Mouse (Mus musculus) stomach, postnatal 0 days (tissue): ENCODE measurements around the gene Tbc1d14. TPM values are rescaled to one million over a fixed set of nuclear protein-coding genes. Genes with fewer than 3 reads are reported as not detected.
A peak's percentile ranks its signal among the peaks of the same experiment; 100 is the strongest.

Experiments used
- ATAC-seq: fragments of 200-750 bp; cut with Nextera tagmentation; 2 replicates; pipeline ENCODE4 v1.8.0; 2017; ENCODE audit not compliant: low FRiP score, low TSS enrichment
- DNase-seq: peaks from one replicate; pipeline ENCODE4 v3.0.0-alpha.2; 2016; ENCODE audit warnings: low spot score
- H3K27ac ChIP-seq: fragments of 300-500 bp; sonication (generic); replicated peaks from 2 replicates; pipeline ENCODE4 v1.5.1; 2014; ENCODE audit warnings: mild to moderate bottlenecking, control low read depth
- H3K27me3 ChIP-seq: fragments of 300-500 bp; sonication (generic); 2 replicates; pipeline ENCODE4 v1.6.1; 2014; ENCODE audit warnings: low read length; ENCODE audit not compliant: control insufficient read depth, insufficient read depth
- H3K36me3 ChIP-seq: fragments of 300-500 bp; sonication (generic); 2 replicates; pipeline ENCODE4 v1.6.1; 2014; ENCODE audit warnings: low read length, mixed read lengths; ENCODE audit not compliant: control insufficient read depth, insufficient read depth
- H3K4me1 ChIP-seq: fragments of 300-500 bp; sonication (generic); replicated peaks from 2 replicates; pipeline ENCODE4 v1.6.1; 2014; ENCODE audit warnings: antibody characterized with exemption; ENCODE audit not compliant: control insufficient read depth, insufficient read depth
- H3K4me2 ChIP-seq: fragments of 300-500 bp; sonication (generic); replicated peaks from 2 replicates; pipeline ENCODE4 v1.6.1; 2014; ENCODE audit warnings: low read depth, mild to moderate bottlenecking, control low read depth, moderate library complexity
- H3K4me3 ChIP-seq: fragments of 300-500 bp; sonication (generic); 2 replicates; pipeline ENCODE4 v1.5.1; 2014; ENCODE audit warnings: low read depth, low read length, control low read depth
- H3K9ac ChIP-seq: fragments of 300-500 bp; sonication (generic); 2 replicates; pipeline ENCODE4 v1.6.1; 2014; ENCODE audit warnings: mild to moderate bottlenecking, low read length, control low read depth, mixed read lengths
- H3K9me3 ChIP-seq: fragments of 300-500 bp; sonication (generic); 2 replicates; pipeline ENCODE4 v1.6.1; 2016; ENCODE audit warnings: low read length; ENCODE audit not compliant: control insufficient read depth
- CTCF ChIP-seq: IDR thresholded peaks from 2 replicates; pipeline ENCODE4 v1.5.1; 2016; ENCODE audit warnings: antibody characterized with exemption, low read depth, mild to moderate bottlenecking, moderate library complexity
- EP300 ChIP-seq: optimal IDR thresholded peaks from 2 replicates; pipeline ENCODE3; 2016; ENCODE audit warnings: antibody characterized with exemption
- WGBS: fragments of 180-500 bp; shearing (Covaris S2); extraction: QIAGEN DNeasy Blood & Tissue Kit; methylation state at CpG from one replicate; pipeline ENCODE4 v1.1.7; 2014; 5-methylcytosine and 5-hydroxymethylcytosine counted together
- polyA plus RNA-seq: library from polyadenylated mRNA; unstranded; fragments of >200 nt; fragmentation: Nextera tagmentation; extraction: Ambion mirVana; gene quantifications from 2 replicates; pipeline ENCODE4 v1.2.1, GENCODE M21; 2015

The Tbc1d14 gene
- polyA plus RNA-seq, 1 experiment from 2014 or later: 22.1 TPM

DNA sequence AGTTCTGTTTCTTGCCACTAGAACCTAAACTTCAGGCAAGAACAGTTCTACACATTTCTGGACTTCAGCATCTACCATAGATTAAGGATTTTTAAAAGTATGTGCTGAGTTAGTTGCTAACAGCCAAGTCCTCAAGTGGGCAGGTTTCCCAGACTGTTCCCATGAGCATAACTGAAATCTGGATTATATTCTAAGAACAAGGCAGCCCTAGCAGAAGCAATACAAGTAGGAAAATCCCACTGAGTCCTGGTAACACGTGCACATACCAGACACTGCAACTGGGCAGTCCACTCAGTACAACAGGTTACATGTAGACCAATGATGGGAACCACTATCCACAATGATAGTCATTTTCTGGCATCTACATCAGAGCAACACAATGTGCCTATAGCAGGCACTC lies 17.3 kb downstream of the Tbc1d14 start:
- no peak for TF ChIP-seq CTCF
- TF ChIP-seq EP300: no peak
- DNase-seq (no peak), ATAC-seq (no peak)
- WGBS: 57% methylated on average over 1 of the region's 1 CpGs
- H3K36me3 ChIP-seq: no peaks in the 10 kb centered on the region
- no peaks in the 10 kb centered on the region for H3K27me3 ChIP-seq
- H3K4me1 ChIP-seq: peaks cover 16% of the 10 kb centered on the region
- no peak overlapping the region for H3K4me3 ChIP-seq
- no peaks in the 10 kb centered on the region for H3K9me3 ChIP-seq
- H3K4me2 ChIP-seq: no peak overlapping the region
- H3K9ac ChIP-seq: no peak overlapping the region
- peak overlapping the region; percentile 86; the same call in 1 of the 2 replicates for H3K27ac ChIP-seq

DNA sequence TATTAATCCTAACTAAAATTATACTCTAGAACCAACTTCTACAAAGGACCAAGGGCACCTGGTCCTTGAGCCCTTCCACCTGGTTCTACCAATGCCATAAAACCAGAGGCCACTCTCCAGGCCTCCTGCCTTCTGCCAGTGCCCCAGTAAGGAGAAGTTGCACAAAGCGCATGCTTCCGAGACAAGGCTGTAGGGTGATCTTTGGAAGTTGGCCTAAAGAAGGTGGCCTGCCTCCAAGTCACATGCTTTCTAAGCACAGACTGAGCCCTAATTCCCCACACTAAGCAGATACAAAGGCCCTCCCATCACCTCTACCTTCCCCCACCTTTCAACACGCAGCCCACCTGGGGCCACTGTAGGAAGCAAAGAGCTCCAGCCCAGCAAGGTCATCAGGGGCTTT lies 17.8 kb downstream of the Tbc1d14 start:
- Histone ChIP-seq H3K4me1 (peaks cover 16% of the 10 kb centered on the region), H3K27me3 (no peaks in the 10 kb centered on the region), H3K4me2 (no peak overlapping the region), H3K9me3 (no peaks in the 10 kb centered on the region), H3K9ac (no peak overlapping the region), H3K4me3 (no peak overlapping the region), H3K36me3 (no peaks in the 10 kb centered on the region), H3K27ac (peak overlapping the region; percentile 86)
- ATAC-seq (no peak), DNase-seq (no peak)
- TF ChIP-seq CTCF: no peak
- 57% methylated on average over 3 of the region's 3 CpGs for WGBS

GRCm38 (mm10) chr5:36574147-36574870 lies 18.8 kb downstream of the Tbc1d14 start:
- peak overlapping the region; percentile 1; the same call in 1 of the 2 replicates for H3K9ac ChIP-seq

GRCm38 (mm10) chr5:36573354-36573753 lies 19.7 kb downstream of the Tbc1d14 start:
- WGBS: 52% methylated on average over 3 of the region's 3 CpGs
- DNase-seq: no peak
- Histone ChIP-seq H3K9ac (no peak overlapping the region), H3K9me3 (no peaks in the 10 kb centered on the region), H3K4me2 (no peak overlapping the region), H3K4me1 (peaks cover 16% of the 10 kb centered on the region), H3K4me3 (no peak overlapping the region), H3K27ac (peak overlapping the region; percentile 86; the same call in 1 of the 2 replicates), H3K27me3 (no peaks in the 10 kb centered on the region), H3K36me3 (no peaks in the 10 kb centered on the region)
- no peak for ATAC-seq
- TF ChIP-seq EP300: no peak
- no peak for TF ChIP-seq CTCF

More at GRCm38 (mm10) chr5:36574147-36574870, 18.8 kb downstream of the Tbc1d14 start:
- peak overlapping the region; percentile 86 for H3K27ac ChIP-seq
- no peaks in the 10 kb centered on the region for H3K27me3 ChIP-seq
- ATAC-seq: peak; percentile 69
- peaks cover 16% of the 10 kb centered on the region for H3K4me1 ChIP-seq
- H3K9me3 ChIP-seq: no peaks in the 10 kb centered on the region
- no peaks in the 10 kb centered on the region for H3K36me3 ChIP-seq
- peak; percentile 31 for DNase-seq
- H3K4me2 ChIP-seq: no peak overlapping the region
- TF ChIP-seq CTCF (no peak), EP300 (no peak)
- 29% methylated on average over 8 of the region's 8 CpGs for WGBS
- no peak overlapping the region for H3K4me3 ChIP-seq

- 84% methylated on average over 16 of the region's 16 CpGs for WGBS
- H3K36me3 ChIP-seq: no peaks in the 10 kb centered on the region
- DNase-seq (no peak), ATAC-seq (no peak)
- H3K4me1 ChIP-seq: peaks cover 16% of the 10 kb centered on the region
- H3K27me3 ChIP-seq: no peaks in the 10 kb centered on the region
- H3K9me3 ChIP-seq: no peaks in the 10 kb centered on the region
- no peak overlapping the region for H3K9ac ChIP-seq
- TF ChIP-seq CTCF: no peak
- TF ChIP-seq EP300: no peak
- no peak overlapping the region for H3K4me3 ChIP-seq
- H3K4me2 ChIP-seq: no peak overlapping the region
- no peak overlapping the region for H3K27ac ChIP-seq
Measured at GRCm38 (mm10) chr5:36571371-36571770, 21.7 kb downstream of the Tbc1d14 start.

GRCm38 (mm10) chr5:36570546-36571245 lies 22.4 kb downstream of the Tbc1d14 start:
- no peak overlapping the region for H3K27ac ChIP-seq
- H3K9ac ChIP-seq: no peak overlapping the region
- no peak overlapping the region for H3K4me3 ChIP-seq
- no peaks in the 10 kb centered on the region for H3K36me3 ChIP-seq
- H3K4me1 ChIP-seq: peaks cover 16% of the 10 kb centered on the region
- WGBS: 69% methylated on average over 4 of the region's 4 CpGs
- H3K4me2 ChIP-seq: no peak overlapping the region
- no peak for TF ChIP-seq EP300
- no peak for TF ChIP-seq CTCF
- no peaks in the 10 kb centered on the region for H3K9me3 ChIP-seq
- H3K27me3 ChIP-seq: no peaks in the 10 kb centered on the region
- DNase-seq (no peak), ATAC-seq (no peak)
